Mouse (Mus musculus): ENCODE results near the gene Khk.
"Not testable (repeated sequence)": the region's sequence is repeated elsewhere in the genome, so short reads cannot be mapped to it uniquely, and the experiment has no call there.

Khk gene

DNA sequence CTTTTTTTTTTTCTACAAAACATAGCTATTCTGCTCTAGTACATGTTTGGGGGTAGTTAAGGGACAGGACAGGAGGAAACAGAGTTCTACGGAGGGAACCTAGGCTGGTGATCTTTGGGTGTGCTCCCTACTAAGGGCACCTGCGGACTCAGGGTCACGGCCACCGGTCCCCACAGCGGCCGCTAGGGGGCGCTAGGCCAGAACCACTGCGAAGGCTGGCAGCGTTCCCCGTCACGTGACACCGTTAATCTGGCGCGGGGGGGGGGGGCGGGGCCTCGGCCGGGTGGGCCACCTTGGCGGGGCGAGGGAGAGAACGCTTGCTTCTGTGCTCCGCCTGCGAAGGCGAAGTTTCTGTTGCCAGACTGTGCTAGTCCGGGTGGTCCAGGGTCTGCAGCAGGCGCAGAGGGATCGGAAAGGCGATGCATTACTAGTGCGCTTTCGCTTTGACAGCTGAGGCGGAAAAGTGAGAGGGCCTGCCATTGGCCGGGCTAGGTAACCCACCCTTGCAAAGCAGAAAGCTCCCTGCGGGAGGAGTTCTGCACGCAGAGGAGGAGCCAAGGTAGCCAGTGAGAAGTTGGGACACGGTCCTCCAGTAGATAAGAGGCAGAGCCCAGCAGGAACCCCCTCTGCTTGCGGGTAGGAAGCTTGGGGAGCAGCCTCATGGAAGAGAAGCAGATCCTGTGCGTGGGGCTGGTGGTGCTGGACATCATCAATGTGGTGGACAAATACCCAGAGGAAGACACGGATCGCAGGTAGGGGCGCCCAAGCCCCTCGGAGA, at the start of gene Khk:
TSS of gene Khk (plus strand) at position 176 of the 778 bp plus-strand sequence.
- DNase-seq: peak; percentile 98

GRCm38 (mm10) chr5:30872574-30872973, 48.7 kb upstream of the Khk start:
- DNase-seq: no peak

DNA sequence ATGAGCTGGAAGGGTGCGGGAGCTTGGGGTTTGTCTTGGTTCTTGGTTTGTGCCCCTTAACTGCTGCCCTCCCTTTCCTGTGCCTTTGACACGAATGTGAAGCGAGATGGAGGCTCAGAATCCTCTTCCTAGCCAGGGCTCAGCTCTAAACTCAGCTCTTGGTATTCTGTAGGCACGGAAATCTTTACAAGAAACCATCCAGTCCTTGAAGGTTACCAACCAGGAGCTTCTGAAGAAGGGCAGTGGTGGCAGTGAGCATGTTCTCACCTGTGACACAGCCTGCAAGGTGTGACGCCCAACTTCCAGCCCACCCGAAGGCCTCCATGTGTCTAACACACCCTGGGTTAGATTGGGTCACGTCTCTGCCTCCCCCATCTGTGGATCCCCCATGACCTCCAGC, 46.9 kb upstream of the Khk start:
- DNase-seq: no peak

DNA sequence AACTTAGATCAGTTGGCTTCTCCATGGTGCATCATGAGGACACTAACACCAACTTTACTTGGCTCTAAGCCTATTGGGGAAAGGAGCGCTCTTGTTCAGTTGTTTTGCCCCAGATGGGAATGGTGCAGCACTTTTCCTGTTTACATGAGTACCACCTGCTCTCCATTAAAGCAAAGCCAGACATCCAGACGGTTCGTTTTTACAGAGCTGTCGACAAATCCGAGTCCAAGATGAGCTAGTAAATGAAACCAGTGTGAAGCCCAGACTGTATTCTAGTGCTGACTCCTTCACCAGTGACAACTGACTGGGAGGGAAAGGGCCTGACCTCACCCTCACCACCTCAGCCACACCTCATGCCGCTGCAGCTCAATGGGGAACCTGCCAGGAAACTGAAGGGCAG, 42.6 kb upstream of the Khk start:
- DNase-seq: no peak

DNA sequence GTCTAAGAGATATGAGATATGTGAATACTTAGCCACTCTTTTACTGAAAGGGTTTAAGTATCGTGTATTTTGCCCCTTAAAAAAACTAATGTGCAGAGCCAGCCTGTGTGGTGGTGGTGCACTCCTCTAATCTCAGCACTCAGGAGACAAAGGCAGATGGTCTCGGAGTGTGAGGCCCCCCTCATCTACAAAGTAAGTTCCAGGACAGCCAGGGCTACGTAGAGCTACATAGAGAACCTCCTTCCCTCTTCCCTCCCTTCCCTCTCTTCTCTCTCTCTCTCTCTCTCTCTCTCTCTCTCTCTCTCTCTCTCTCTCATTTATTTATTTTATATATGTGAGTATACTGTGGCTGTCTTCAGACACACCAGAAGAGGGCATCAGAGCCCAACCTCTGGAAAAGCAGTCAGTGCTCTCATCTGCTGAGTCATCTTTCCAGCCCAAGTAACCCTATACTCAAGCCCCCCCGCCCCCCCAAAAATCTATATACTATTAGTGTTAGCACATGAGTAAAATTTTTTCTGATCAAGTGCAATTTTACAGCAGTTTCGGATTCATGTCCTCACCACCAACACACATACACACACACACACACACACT, 41.8 kb upstream of the Khk start:
- DNase-seq: no peak

DNA sequence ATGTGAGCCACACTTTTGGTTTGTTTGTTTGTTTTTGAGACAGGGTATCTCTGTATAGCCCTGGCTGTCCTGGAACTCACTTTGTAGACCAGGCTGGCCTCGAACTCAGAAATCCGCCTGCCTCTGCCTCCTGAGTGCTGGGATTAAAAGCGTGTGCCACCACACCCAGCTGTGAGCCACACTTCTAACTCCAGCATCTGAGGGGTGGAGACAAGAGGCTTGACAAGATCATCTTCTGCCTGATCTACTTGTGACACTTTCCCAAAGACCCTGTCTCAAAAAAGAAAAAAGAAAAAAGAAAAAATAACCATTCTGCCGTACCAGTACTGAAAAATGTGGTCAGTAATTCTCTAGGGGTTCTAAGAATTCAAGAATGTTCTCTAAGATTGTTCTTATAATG, 39.4 kb upstream of the Khk start:
- not testable (repeated sequence) for DNase-seq

GRCm38 (mm10) chr5:30886209-30886608, 35.0 kb upstream of the Khk start:
- DNase-seq: no peak

DNA sequence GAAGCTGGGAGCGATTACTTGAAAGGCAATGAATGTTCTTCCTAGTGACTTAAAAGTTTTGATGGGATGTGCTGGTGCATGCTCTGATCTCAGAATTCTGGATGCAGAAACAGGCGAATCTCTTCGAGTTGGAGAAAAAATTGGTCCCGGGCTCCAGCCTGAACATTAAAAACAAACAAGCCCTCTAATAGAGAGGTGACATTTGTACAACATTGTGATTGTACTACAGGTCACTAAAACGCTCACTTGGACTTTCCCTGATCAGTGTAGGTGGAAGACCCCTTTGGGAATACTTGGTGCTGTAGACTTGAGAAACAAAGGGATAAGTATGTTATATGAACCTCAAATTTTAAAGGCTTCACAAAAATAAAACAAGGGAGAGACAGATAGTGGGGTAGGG, 34.5 kb upstream of the Khk start:
- DNase-seq: no peak

- DNase-seq: peak; percentile 76
Observed at GRCm38 (mm10) chr5:30887331-30887761, 33.9 kb upstream of the Khk start.

GRCm38 (mm10) chr5:30887858-30888336, 33.3 kb upstream of the Khk start:
- DNase-seq: peak; percentile 92

- DNase-seq: peak; percentile 95
Observed at GRCm38 (mm10) chr5:30888337-30889087, 32.7 kb upstream of the Khk start, which contains the start of gene Agbl5. Gene Agbl5, plus strand, starts transcription at chr5:30888694.

- DNase-seq: no peak
Observed at GRCm38 (mm10) chr5:30889088-30889754, 32.0 kb upstream of the Khk start.

DNA sequence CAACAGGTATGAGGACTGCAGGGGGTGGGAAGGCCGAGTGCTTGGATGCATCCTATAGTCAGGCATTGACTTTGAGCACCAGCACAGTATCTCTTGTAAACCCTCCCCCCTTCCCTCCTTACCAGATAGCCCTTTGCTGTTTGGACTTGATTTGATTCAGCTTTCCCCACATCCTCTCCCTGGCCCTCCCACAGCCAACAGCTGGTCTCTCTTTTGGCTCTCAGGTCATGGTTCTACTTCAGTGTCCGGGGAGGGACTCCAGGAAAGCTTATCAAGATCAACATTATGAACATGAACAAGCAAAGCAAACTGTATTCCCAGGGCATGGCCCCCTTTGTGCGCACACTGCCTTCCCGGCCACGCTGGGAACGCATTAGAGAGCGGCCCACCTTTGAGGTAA, 30.9 kb upstream of the Khk start:
- no peak for DNase-seq

- DNase-seq: no peak
Observed at GRCm38 (mm10) chr5:30901860-30902259, 19.4 kb upstream of the Khk start.

GRCm38 (mm10) chr5:30907413-30908059, 13.7 kb upstream of the Khk start, which contains the start of gene Ost4:
Gene Ost4, minus strand, starts transcription at chr5:30907788.
- peak; percentile 98 for DNase-seq

- DNase-seq: peak; percentile 48
Observed at GRCm38 (mm10) chr5:30908426-30909299, 12.6 kb upstream of the Khk start.

GRCm38 (mm10) chr5:30909300-30909659, 12.0 kb upstream of the Khk start:
- DNase-seq: peak; percentile 9

GRCm38 (mm10) chr5:30909863-30910262, 11.4 kb upstream of the Khk start:
- no peak for DNase-seq

- no peak for DNase-seq
Observed at GRCm38 (mm10) chr5:30910481-30910880, 10.8 kb upstream of the Khk start.

DNA sequence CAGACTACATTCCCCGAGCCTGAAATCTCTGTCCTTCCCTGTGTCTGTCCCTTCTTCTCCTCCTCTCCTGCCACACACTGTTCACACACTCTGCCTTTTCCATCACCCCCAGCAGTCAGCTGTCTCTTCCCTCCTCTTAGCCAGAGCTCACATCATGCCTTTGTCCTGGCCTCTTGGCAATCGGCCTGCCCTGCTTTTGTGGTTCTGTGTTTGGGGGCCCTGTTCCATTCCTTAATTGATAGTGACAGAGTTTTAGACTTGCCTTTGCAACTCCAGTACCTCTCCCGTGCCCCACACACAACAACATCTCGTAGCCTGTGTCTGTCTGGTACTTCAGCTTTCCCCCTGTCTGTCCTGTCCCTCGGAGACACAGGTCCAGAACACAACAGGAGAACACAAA, 9.1 kb upstream of the Khk start:
- DNase-seq: no peak

- peak; percentile 65 for DNase-seq
Observed at GRCm38 (mm10) chr5:30913060-30913841, 8.0 kb upstream of the Khk start, which contains the start of gene Emilin1. Gene Emilin1, plus strand, starts transcription at chr5:30913402.

Measured in thymus, postnatal 4 days (tissue).